Mouse (Mus musculus): ENCODE data around the gene Acr.
A peak's percentile ranks its signal among the peaks of the same experiment; 100 is the strongest.

Acr gene

GRCm38 (mm10) chr15:89568114-89568513 lies at the start of gene Acr:
Acr (plus strand) TSS chr15:89568326.
- DNase-seq (ENCODE audit: low spot score in 2 of 2): no peak

- DNase-seq (ENCODE audit: low spot score in 2 of 2): no peak
Observed at GRCm38 (mm10) chr15:89521951-89522350, 46.2 kb upstream of the Acr start.

DNA sequence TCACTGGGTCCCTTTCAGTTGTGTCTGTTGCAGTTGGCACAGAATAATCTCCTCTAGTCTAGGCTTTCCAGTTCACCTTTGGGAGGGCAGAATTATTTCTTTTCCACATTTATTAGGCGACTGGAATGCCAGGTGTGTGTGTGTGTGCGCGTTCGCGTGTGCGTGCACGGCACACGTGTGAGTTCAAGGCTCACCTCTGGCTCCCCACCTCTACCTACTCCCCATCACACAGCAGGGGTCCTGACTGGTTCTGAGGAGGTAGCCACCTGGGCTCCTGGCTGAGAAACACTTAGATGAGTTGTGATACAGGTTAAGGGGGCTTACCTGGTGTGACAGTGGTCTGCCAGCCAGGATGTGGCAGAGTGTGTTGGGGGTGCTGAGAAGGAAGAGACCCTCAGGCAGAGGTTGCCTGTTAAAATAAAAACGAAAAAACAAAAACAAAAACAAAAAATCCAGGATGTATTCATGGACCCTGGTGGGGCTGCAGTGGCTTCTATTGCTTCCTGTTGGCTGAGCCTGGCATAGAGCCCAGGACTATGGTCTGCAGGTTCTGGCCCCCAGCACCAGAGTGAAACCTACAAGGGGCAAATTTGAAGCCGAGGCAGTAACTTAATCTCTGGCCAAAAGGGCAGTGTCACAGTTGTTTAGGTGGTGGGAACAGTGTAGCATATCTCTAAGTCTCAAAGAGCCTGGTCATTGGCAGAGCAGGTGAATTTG lies 45.4 kb upstream of the Acr start:
- no peak for DNase-seq (ENCODE audit: low spot score in 2 of 2)

- DNase-seq (ENCODE audit: low spot score in 2 of 2): no peak
Observed at GRCm38 (mm10) chr15:89523283-89523832, 44.8 kb upstream of the Acr start.

DNA sequence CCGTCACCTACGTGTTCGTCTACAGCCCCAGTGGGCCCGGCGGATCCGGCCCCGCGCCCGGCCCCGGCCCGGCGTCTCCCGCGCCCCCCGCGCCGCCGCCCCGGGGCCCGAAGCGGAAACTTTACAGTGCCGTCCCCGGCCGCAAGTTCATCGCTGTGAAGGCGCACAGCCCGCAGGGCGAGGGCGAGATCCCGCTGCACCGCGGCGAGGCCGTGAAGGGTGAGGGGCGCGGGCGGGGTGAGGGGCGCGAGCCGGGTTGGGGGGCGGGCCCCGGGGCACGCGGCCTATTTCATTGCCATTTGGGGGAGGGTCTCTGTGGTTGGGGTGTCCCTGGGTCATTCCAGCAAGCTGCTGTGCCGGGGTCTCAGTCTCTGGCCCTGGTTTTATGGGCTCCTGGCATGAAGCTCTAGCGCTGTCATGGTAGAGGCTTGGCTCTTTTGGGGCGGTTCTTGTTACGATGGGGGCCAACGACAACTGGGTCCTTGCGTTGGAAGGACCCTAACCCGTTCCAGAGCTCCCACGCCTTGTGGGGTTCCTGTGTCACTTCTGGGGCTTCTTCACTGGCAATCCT lies 44.0 kb upstream of the Acr start:
- DNase-seq (ENCODE audit: low spot score in 2 of 2): no peak

DNA sequence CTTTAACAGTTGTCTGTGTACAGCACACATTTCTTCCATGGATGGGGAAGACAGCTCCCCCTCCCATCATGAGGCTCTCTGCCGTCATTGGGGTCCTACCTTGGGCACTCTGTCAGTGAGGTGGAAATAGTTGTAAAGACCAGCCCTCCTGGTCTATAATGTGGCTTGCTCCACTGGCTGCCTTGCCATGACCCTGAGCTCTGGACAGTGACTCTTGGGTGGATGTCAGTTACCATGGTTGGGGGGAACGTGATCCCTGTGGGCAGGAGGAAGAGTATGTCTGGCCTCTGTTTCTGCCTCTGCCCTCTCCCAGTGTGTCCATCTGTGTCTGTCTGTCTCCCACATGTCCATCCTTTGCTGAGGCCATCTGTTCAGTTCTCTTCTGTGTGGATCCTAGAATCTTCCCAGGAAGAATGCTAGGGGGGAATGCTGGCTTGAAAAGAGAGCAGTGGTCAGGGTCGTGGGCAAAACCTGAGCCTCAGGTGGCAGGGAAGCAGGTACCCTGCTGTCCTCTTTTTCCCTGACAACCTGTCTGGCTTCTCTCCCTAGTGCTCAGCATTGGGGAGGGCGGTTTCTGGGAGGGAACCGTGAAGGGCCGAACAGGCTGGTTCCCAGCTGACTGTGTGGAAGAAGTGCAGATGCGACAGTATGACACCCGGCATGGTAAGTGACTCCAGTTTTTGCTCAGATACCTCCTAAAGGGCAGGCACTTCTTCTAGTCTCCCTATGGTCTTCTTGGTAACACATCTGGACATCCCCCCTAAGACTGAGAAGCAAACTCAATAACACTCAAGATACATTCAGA lies 43.3 kb upstream of the Acr start:
- no peak for DNase-seq (ENCODE audit: low spot score in 2 of 2)

- DNase-seq (ENCODE audit: low spot score in 2 of 2): no peak
Observed at GRCm38 (mm10) chr15:89525464-89525863, 42.7 kb upstream of the Acr start.

DNA sequence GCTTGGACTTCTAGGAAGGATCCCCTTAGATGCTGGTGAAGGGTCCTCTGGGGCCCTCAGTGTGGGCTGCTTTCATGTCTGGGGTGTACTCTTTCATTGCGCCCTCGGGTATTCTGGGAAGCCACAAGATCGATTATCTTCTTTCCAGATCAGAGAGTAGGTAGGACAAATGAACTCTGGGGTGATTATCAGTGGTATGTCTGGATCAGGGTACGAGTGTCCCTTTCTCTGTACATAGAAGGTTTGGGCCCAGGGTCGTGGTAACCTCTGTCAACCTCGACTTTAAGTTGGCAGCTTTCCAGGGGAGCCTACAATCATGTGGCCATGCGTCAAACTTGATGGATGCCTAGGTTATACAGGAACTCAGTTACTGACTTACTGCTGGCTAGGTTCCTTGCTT lies 42.2 kb upstream of the Acr start:
- no peak for DNase-seq (ENCODE audit: low spot score in 2 of 2)

- no peak for DNase-seq (ENCODE audit: low spot score in 2 of 2)
Observed at GRCm38 (mm10) chr15:89526776-89527325, 41.3 kb upstream of the Acr start.

- no peak for DNase-seq (ENCODE audit: low spot score in 2 of 2)
Observed at GRCm38 (mm10) chr15:89527466-89527865, 40.7 kb upstream of the Acr start.

GRCm38 (mm10) chr15:89528201-89528850 lies 39.8 kb upstream of the Acr start:
- no peak for DNase-seq (ENCODE audit: low spot score in 2 of 2)

DNA sequence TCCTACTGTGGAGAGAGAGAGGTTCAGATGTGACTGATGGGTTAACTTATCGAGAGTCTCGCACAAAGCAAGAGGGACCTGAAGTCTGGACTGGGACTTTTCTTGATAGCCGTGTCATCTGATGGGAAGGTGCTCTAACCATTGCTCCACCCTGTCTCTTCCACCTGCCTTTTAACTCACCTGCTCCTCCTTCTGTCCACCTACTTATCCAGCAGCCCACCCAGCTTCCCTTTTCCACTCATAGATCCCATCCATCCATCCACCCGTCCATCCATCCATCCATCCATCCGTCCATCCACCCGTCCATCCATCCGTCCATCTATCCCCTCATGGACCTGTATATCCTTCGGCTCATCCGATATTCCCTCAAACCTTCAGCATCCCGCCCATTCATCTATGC lies 39.2 kb upstream of the Acr start:
- DNase-seq (ENCODE audit: low spot score in 2 of 2): no peak

GRCm38 (mm10) chr15:89530336-89530735 lies 37.8 kb upstream of the Acr start:
- DNase-seq (ENCODE audit: low spot score in 2 of 2): peak in 1 of 2 experiments; percentile 16

DNA sequence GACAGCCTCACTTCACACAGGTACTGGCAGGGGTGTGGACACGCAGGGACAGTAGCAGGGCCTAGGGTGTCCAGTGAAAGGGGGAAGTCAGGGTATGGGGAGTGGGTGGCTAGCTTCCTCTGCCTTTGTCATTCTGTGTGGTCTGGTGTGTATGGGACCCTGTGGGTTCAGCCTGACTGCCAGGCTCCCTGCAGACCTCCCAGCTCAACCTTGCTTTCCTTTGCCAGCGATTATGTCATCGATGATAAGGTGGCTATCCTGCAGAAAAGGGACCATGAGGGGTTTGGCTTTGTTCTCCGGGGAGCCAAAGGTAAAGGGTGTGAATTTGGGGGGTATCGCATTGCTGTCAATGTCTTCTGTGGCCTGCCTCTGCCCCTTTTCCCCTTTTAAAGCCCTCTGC lies 36.7 kb upstream of the Acr start:
- DNase-seq (ENCODE audit: low spot score in 2 of 2): no peak

DNA sequence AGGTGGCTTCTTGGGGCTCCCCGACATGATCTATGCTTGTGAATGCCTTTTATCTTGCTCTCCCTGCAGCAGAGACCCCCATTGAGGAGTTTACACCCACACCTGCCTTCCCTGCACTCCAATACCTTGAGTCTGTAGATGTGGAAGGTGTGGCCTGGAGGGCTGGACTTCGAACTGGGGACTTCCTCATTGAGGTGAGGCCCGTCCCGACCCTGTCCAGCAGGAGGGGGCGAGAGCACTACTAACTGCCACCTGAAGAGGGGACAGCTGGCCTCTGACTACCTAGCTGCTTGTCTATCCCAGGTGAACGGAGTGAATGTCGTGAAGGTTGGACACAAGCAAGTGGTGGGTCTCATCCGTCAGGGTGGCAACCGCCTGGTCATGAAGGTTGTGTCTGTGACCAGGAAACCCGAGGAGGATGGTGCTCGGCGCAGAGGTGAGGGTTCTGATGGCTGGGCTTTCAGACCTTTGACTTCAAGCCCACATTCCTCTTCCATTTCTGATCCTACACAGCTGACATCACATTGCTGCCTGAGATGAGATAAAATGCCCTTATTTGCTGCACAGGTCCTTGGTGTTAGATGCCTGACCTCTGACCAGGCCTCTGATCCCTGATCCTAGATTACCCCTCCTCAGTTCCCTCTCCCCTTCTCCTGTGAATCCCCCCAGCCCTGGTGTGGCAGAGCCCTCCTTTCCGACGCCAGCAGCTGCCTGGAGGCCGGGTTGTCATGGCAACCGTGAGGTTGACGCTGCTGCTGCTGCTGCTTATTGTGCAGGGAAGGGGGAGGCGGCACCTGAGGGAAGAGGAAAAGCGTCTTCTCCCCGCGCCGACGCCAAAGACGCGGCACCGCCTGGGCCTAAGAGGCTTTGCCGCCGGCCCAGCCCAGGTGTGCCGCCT lies 35.9 kb upstream of the Acr start:
- DNase-seq (ENCODE audit: low spot score in 2 of 2): no peak

GRCm38 (mm10) chr15:89532924-89533842 lies 34.9 kb upstream of the Acr start:
- no peak for DNase-seq (ENCODE audit: low spot score in 2 of 2)

GRCm38 (mm10) chr15:89533843-89534207 lies 34.3 kb upstream of the Acr start:
- DNase-seq (ENCODE audit: low spot score in 2 of 2): no peak

DNA sequence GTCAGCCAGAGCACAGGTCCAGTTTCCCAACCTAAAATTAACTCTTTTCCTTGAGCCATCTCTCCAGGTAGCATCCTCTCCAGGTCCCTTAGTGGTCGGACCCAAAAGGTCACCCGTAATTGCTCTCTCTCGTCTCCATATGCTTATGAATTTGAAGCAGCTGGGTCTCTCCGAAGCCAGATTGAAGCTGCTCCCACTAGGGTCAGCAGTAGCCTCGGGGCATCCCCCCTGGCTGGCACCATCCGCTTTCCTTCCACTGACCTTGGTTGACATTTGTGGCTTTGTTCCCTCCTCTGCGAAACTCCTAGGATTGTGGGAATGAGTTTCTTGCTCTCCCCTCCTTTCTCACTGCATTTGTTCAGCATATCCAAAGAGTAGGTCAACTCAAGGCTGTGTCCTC lies 24.0 kb upstream of the Acr start:
- no peak for DNase-seq (ENCODE audit: low spot score in 2 of 2)

DNA sequence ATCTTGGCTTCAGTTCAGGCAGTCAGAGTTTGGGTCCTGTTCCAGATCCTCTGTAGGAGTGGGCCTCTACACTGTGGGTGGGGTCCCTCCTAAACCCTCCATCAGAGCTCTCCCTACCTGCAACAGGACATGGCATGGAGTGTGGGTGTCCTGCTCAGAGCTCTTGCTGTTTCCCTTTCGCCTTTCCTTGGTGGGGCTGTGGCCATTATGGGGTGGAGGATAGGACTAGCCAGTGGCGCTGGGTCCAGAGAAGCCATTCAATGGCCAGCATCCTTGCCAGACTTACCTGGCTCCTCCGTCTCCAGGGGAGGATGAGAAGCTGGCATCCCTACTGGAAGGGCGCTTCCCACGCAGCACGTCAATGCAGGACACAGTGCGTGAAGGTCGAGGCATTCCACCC lies 20.8 kb upstream of the Acr start:
- DNase-seq (ENCODE audit: low spot score in 2 of 2): no peak
